ENCODE assay signal across 9 mouse cellular contexts in the genomic region with DNA sequence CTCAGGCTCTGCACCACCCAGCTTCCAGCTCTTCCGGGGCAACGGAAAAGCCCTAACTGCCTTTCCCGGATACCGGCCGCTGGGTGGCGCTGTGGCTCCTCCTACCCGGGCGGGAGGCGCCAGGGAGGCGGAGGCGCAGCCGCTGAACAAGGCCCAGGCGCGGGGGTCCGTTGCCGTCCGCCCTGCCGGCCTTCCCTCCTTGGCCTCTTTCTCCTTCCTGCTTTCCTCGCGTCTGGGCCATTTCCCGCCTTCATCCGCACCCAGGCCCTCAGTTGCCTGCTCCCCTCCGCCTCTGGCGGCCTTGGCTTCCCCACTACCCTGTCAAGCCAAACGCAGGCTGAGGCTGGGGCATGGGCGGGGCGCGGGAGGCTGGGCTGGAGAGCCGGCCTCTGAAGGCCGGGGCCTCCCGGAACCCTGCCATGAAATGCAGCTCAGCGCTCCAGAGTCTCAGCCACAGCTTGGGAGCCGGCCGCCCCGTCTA. TPM values are rescaled to one million over a fixed set of nuclear protein-coding genes. Genes with fewer than 3 reads are reported as not detected.
DNase-seq lines count a peak whose midpoint lies in the region; ATAC-seq lines count a peak whose summit lies in the region.
"Had no signal": no experiment of that assay in that cellular context is flagged by ENCODE, and none has a peak within 500 bp of the region (broad histone marks: within the 10 kb centered on the region; RNA-seq: fewer than 3 reads in every experiment).

No protein-coding gene starts in this region.

- no peak for ATAC-seq in cerebellum, adult (ENCODE audit: insufficient number of reproducible peaks, low FRiP score, low TSS enrichment)
- peak; percentile 60 for ATAC-seq in embryonic facial prominence, embryonic 12.5 days (ENCODE audit: insufficient number of reproducible peaks, insufficient read depth, low FRiP score, low TSS enrichment)
- peak; percentile 87 for ATAC-seq in liver, embryonic 11.5 days (replicated peaks; ENCODE audit: low FRiP score)
- ATAC-seq in stomach, embryonic 15.5 days (ENCODE audit: insufficient read depth, low FRiP score, low read depth) = peak; percentile 92

- H3K4me3 ChIP-seq in embryonic facial prominence, embryonic 12.5 days = peak overlapping the region; percentile 28
- H3K4me3 ChIP-seq in heart, embryonic 10.5 days = peak overlapping the region; percentile 53
- H3K4me3 ChIP-seq in liver, embryonic 11.5 days (ENCODE audit: low read depth, low read length) = peak overlapping the region; percentile 44
- H3K4me3 ChIP-seq in stomach, embryonic 15.5 days (replicated peaks) = peak overlapping the region; percentile 39
- H3K4me3 ChIP-seq: myocyte had no signal

- peaks cover 30% of the 10 kb centered on the region; the same call in 1 of the 2 replicates for H3K27me3 ChIP-seq in embryonic facial prominence, embryonic 12.5 days
- peaks cover 51% of the 10 kb centered on the region; the same call in 1 of the 2 replicates for H3K27me3 ChIP-seq in heart, embryonic 10.5 days (ENCODE audit: insufficient read depth, poor library complexity, severe bottlenecking)
- peaks cover 26% of the 10 kb centered on the region for H3K27me3 ChIP-seq in liver, embryonic 11.5 days (replicated peaks; ENCODE audit: control insufficient read depth, insufficient read depth, low read length)
- peaks cover 6% of the 10 kb centered on the region; the same call in 1 of the 2 replicates for H3K27me3 ChIP-seq in stomach, embryonic 15.5 days (replicated peaks)

- peak; percentile 12 for DNase-seq in cerebellum, adult 11-12 months
- DNase-seq in heart, embryonic 10.5 days (ENCODE audit: low spot score) = peak; percentile 86
- peak; percentile 64 for DNase-seq in kidney, adult 9 months
- peak; percentile 72 for DNase-seq in liver, embryonic 11.5 days (ENCODE audit: low spot score)
- DNase-seq in naive thymus-derived CD4-positive, alpha-beta T cell, adult 2 months (ENCODE audit: low read depth) = peak; percentile 0

- no peak overlapping the region for H3K27ac ChIP-seq in embryonic facial prominence, embryonic 12.5 days
- peak overlapping the region; percentile 88 for H3K27ac ChIP-seq in heart, embryonic 10.5 days
- no peak overlapping the region for H3K27ac ChIP-seq in liver, embryonic 11.5 days (ENCODE audit: low read depth, low read length)
- H3K27ac ChIP-seq in stomach, embryonic 15.5 days = no peak overlapping the region

- H3K4me1 ChIP-seq in embryonic facial prominence, embryonic 12.5 days = no peaks in the 10 kb centered on the region
- no peaks in the 10 kb centered on the region for H3K4me1 ChIP-seq in heart, embryonic 10.5 days
- no peaks in the 10 kb centered on the region for H3K4me1 ChIP-seq in liver, embryonic 11.5 days (replicated peaks; ENCODE audit: control insufficient read depth, insufficient read depth, low read length)
- H3K4me1 ChIP-seq in stomach, embryonic 15.5 days = no peaks in the 10 kb centered on the region

- WGBS in embryonic facial prominence, embryonic 12.5 days = 14% methylated on average over 35 of the region's 35 CpGs
- WGBS in heart, embryonic 10.5 days = 14% methylated on average over 19 of the region's 35 CpGs
- WGBS in liver, embryonic 11.5 days = 15% methylated on average over 29 of the region's 35 CpGs
- 15% methylated on average over 35 of the region's 35 CpGs for WGBS in stomach, embryonic 15.5 days

- H3K9me3 ChIP-seq in embryonic facial prominence, embryonic 12.5 days = no peaks in the 10 kb centered on the region
- H3K9me3 ChIP-seq in heart, embryonic 10.5 days = no peaks in the 10 kb centered on the region
- H3K9me3 ChIP-seq in liver, embryonic 11.5 days (ENCODE audit: control insufficient read depth, low read length) = no peaks in the 10 kb centered on the region
- H3K9me3 ChIP-seq in stomach, embryonic 15.5 days = no peaks in the 10 kb centered on the region

- 0 out of 2 replicates have a peak overlapping the region, but pooled peaks have one; percentile 8 for H3K9ac ChIP-seq in embryonic facial prominence, embryonic 12.5 days
- H3K9ac ChIP-seq in liver, embryonic 11.5 days (ENCODE audit: low read depth, low read length) = peak overlapping the region; percentile 52
- H3K9ac ChIP-seq in stomach, embryonic 15.5 days = 0 out of 2 replicates have a peak overlapping the region, but pooled peaks have one; percentile 12

- H3K4me2 ChIP-seq in embryonic facial prominence, embryonic 12.5 days (replicated peaks) = peak overlapping the region; percentile 43
- H3K4me2 ChIP-seq in liver, embryonic 11.5 days = peak overlapping the region; percentile 63
- H3K4me2 ChIP-seq in stomach, embryonic 15.5 days = peak overlapping the region; percentile 50

- H3K36me3 ChIP-seq in embryonic facial prominence, embryonic 12.5 days = no peaks in the 10 kb centered on the region
- no peaks in the 10 kb centered on the region for H3K36me3 ChIP-seq in heart, embryonic 10.5 days
- H3K36me3 ChIP-seq in liver, embryonic 11.5 days (ENCODE audit: control insufficient read depth, insufficient read depth, low read length) = no peaks in the 10 kb centered on the region
- no peaks in the 10 kb centered on the region for H3K36me3 ChIP-seq in stomach, embryonic 15.5 days

RNA-seq across cellular contexts. Expression of a gene that starts 32.5 kb away (rescaled TPM):
- polyA plus RNA-seq in embryonic facial prominence, embryonic 12.5 days (2016; fragmentation: Nextera tagmentation; extraction: Ambion mirVana) = 0.48 and 0.50 TPM in 2 replicates
- polyA plus RNA-seq in heart, embryonic 10.5 days (2016; fragmentation: Nextera tagmentation; extraction: Ambion mirVana) = 0.10 TPM in 1 of 2 replicates, not detected in the other
- polyA plus RNA-seq in liver, embryonic 11.5 days (2014; fragmentation: Nextera tagmentation; extraction: Ambion mirVana) = 0.04 TPM in 1 of 2 replicates, not detected in the other
- 0.08 TPM in 2 replicates for polyA plus RNA-seq in stomach, embryonic 15.5 days (2015; fragmentation: Nextera tagmentation; extraction: Ambion mirVana)
- polyA plus RNA-seq: myocyte had no signal

Comparison
In these comparisons a context has a peak if more than half of its experiments do, and no peak if none do; other contexts are left out.
1. DNase-seq: peak in every context shown above with its lines; median percentile 86 in heart, embryonic 10.5 days; 72 in liver, embryonic 11.5 days; 64 in kidney, adult 9 months; 12 in cerebellum, adult 11-12 months; 0 in naive thymus-derived CD4-positive, alpha-beta T cell, adult 2 months.